Mouse (Mus musculus) adrenal gland, postnatal 10 days (tissue): Measurements from ENCODE around the gene Zfp952. TPM values are rescaled to one million over a fixed set of nuclear protein-coding genes. Genes with fewer than 3 reads are reported as not detected.

Experiments
- DNase-seq: peaks from one replicate; pipeline ENCODE4 v3.0.0; 2021; ENCODE audit warnings: mixed read lengths
- long read RNA-seq, 2 experiments: library from polyadenylated mRNA; stranded (forward); transcript quantifications; one replicate each; pipeline ENCODE4 v2.0.0; 2021
- total RNA-seq, 2 experiments: library from RNA; stranded (reverse); gene quantifications; 2 replicates each; pipeline ENCODE4 v1.2.3; 2021

Gene Zfp952
- 1 to 10 TPM; 7.6 to 9.9 TPM for total RNA-seq
- long read RNA-seq, experiment 1, partial matches to known transcripts = 0 of 9 reads
- long read RNA-seq, experiment 1, other reads (novel, unspliced or antisense) = 5 of 9 reads
- long read RNA-seq, experiment 2, partial matches to known transcripts = 0 of 10 reads
- long read RNA-seq, experiment 2, other reads (novel, unspliced or antisense) = 5 of 10 reads

- peak; percentile 89 for DNase-seq
Measured at GRCm38 (mm10) chr17:32992699-32993474, at the start of gene Zfp952. TSS of gene Zfp952 (plus strand) at chr17:32993129.

GRCm38 (mm10) chr17:32943661-32944060 lies 49.3 kb upstream of the Zfp952 start:
- no peak for DNase-seq

GRCm38 (mm10) chr17:32944402-32945035 lies 48.4 kb upstream of the Zfp952 start:
- DNase-seq = no peak

GRCm38 (mm10) chr17:32946716-32947115 lies 46.2 kb upstream of the Zfp952 start:
- no peak for DNase-seq

GRCm38 (mm10) chr17:32947215-32947914 lies 45.6 kb upstream of the Zfp952 start, which contains the start of gene Cyp4f13:
TSS of gene Cyp4f13 (minus strand) at chr17:32947402.
- DNase-seq = peak; percentile 100

GRCm38 (mm10) chr17:32950136-32950535 lies 42.8 kb upstream of the Zfp952 start:
- no peak for DNase-seq

GRCm38 (mm10) chr17:32951006-32951405 lies 41.9 kb upstream of the Zfp952 start:
- DNase-seq = no peak

- DNase-seq = peak; percentile 93
Measured at GRCm38 (mm10) chr17:32951441-32951840, 41.5 kb upstream of the Zfp952 start.

- DNase-seq = no peak
Measured at GRCm38 (mm10) chr17:32965253-32965622, 27.7 kb upstream of the Zfp952 start.

- peak; percentile 93 for DNase-seq
Measured at GRCm38 (mm10) chr17:32965623-32966290, 27.2 kb upstream of the Zfp952 start, which contains the start of gene Zfp472. TSS of gene Zfp472 (plus strand) at chr17:32965814.

- DNase-seq = no peak
Measured at GRCm38 (mm10) chr17:32981361-32981760, 11.6 kb upstream of the Zfp952 start.

GRCm38 (mm10) chr17:32986301-32986700 lies 6.6 kb upstream of the Zfp952 start:
- DNase-seq = no peak

GRCm38 (mm10) chr17:32991965-32992698 lies 797 bp upstream of the Zfp952 start:
- DNase-seq = peak; percentile 22

- no peak for DNase-seq
Measured at GRCm38 (mm10) chr17:32998492-32998891, 5.6 kb downstream of the Zfp952 start.

GRCm38 (mm10) chr17:33008337-33008736 lies 15.4 kb downstream of the Zfp952 start:
- no peak for DNase-seq

GRCm38 (mm10) chr17:33020434-33020833 lies 27.5 kb downstream of the Zfp952 start:
- DNase-seq = peak; percentile 14

- DNase-seq = no peak
Measured at GRCm38 (mm10) chr17:33032376-33032775, 39.4 kb downstream of the Zfp952 start.

GRCm38 (mm10) chr17:33032900-33033891 lies 40.3 kb downstream of the Zfp952 start, which contains the start of gene Zfp763:
TSS of gene Zfp763 (minus strand) at chr17:33033402.
- DNase-seq = peak; percentile 85
